Mouse (Mus musculus): Measurements from ENCODE around the gene Gpank1. TPM values are rescaled to one million over a fixed set of nuclear protein-coding genes. Genes with fewer than 3 reads are reported as not detected.

Gene Gpank1
- total and polyA plus RNA-seq, 3 experiments = 45.9 to 87.0 (median 54.0) TPM

DNA sequence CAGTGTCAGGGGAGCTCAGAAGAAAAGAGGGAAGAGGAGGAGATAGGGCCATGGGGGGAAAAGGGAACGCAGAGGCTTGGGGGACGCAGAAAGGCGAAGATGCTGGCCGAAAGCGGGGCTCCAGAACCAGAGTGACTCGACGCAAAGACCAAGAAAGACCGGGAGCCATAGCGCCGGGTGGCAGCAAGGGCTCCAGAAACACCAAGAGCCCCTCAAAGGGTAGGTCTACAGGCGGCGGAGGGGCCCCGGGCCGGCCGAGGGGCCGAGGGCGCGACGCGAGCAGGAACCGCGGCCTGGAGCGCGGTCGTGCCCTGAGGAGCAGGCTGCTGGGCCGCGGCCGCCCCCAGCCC lies 42.9 kb downstream of the Gpank1 start:
- no peak for TF ChIP-seq TAL1 (conservative IDR thresholded peaks at IDR 0.05; ENCODE audit: low read depth, low read length)
- no peak for TF ChIP-seq POLR2AphosphoS5 (IDR thresholded peaks at IDR 0.05; ENCODE audit: insufficient replicate concordance, low read depth, low read length)
- no peak for TF ChIP-seq CTCF (IDR thresholded peaks at IDR 0.05; ENCODE audit: low read depth, low read length)
- H3K36me3 ChIP-seq (replicated peaks) = peaks cover 44% of the 10 kb centered on the region
- H3K27me3 ChIP-seq (ENCODE audit: insufficient read depth, low read length) = no peaks in the 10 kb centered on the region
- no peak for DNase-seq (ENCODE audit: low spot score)
- no peak for ATAC-seq (ENCODE audit: extremely low read depth, insufficient number of reproducible peaks, low FRiP score, poor library complexity, severe bottlenecking)
- H3K4me1 ChIP-seq (ENCODE audit: insufficient read depth, low read depth, low read length) = peaks cover 57% of the 10 kb centered on the region
- no peaks in the 10 kb centered on the region for H3K9me3 ChIP-seq (replicated peaks)
- H3K4me3 ChIP-seq (ENCODE audit: low read depth, low read length) = peak overlapping the region; percentile 91

- H3K27me3 ChIP-seq (ENCODE audit: insufficient read depth, low read length) = no peaks in the 10 kb centered on the region
- ATAC-seq (ENCODE audit: extremely low read depth, insufficient number of reproducible peaks, low FRiP score, poor library complexity, severe bottlenecking) (peak; percentile 97), DNase-seq (ENCODE audit: low spot score) (peak; percentile 95)
- H3K9me3 ChIP-seq (replicated peaks) = no peaks in the 10 kb centered on the region
- peak within 1 kb of the TSS; percentile 91 for H3K4me3 ChIP-seq (ENCODE audit: low read depth, low read length)
- peaks cover 38% of the 10 kb centered on the region for H3K36me3 ChIP-seq (replicated peaks)
- H3K4me1 ChIP-seq (ENCODE audit: insufficient read depth, low read depth, low read length) = peaks cover 54% of the 10 kb centered on the region
- TF ChIP-seq GATA2 (IDR thresholded peaks at IDR 0.05; ENCODE audit: borderline replicate concordance, low read depth, low read length) = no peak
- no peak for TF ChIP-seq CTCF (IDR thresholded peaks at IDR 0.05; ENCODE audit: low read depth, low read length)
- TF ChIP-seq GATA1 (IDR thresholded peaks at IDR 0.05; ENCODE audit: borderline replicate concordance, low read length) = no peak
- no peak for TF ChIP-seq POLR2AphosphoS5 (IDR thresholded peaks at IDR 0.05; ENCODE audit: insufficient replicate concordance, low read depth, low read length)
- TF ChIP-seq TAL1 (conservative IDR thresholded peaks at IDR 0.05; ENCODE audit: low read depth, low read length) = no peak
These were observed 43.6 kb downstream of the Gpank1 start, which contains the start of gene Prrc2a for GRCm38 (mm10) chr17:35164568-35165450. Gene Prrc2a (minus strand): TSS chr17:35164897.

DNA sequence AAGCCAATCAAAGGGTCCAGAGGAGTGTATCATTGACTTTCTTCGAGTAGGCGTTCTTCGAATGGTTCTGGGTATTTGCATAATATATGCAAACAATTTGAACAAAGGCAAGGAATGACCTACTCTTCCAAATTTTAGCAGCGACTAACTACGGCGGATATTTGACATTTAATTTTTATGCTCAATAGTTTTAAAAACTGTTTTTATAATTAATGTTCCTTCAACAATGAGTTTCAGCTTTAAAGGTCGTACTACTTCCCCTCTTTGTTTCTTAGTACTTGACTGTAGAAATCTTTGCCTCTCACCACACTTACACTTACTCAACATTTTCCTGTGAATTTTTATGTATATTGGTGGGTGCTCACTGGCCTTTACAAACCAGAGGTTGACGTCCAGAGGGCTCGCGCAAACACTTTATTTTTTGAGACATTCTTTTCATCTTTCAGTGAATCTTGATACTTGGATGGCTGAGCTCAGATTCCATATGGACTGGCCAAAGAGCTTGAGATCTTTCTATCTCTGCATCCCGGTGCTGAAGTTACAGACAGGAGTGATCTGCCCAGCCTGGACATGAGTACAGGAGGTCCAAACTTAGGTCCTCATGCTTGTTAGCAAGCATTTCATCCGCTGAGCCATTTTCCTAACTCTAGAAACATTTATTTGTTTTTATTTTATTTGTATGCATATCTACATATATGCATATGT lies 44.3 kb downstream of the Gpank1 start:
- Histone ChIP-seq H3K9me3 (replicated peaks) (no peaks in the 10 kb centered on the region), H3K27me3 (ENCODE audit: insufficient read depth, low read length) (0 out of 2 replicates have a peak, but pooled peaks cover under 1% of the 10 kb centered on the region), H3K4me1 (ENCODE audit: insufficient read depth, low read depth, low read length) (peaks cover 52% of the 10 kb centered on the region), H3K4me3 (ENCODE audit: low read depth, low read length) (peak overlapping the region; percentile 91), H3K36me3 (replicated peaks) (peaks cover 30% of the 10 kb centered on the region)
- DNase-seq (ENCODE audit: low spot score) (peak; percentile 78), ATAC-seq (ENCODE audit: extremely low read depth, insufficient number of reproducible peaks, low FRiP score, poor library complexity, severe bottlenecking) (no peak; the same call in 1 of the 2 replicates)
- TF ChIP-seq CTCF (IDR thresholded peaks at IDR 0.05; ENCODE audit: low read depth, low read length) (no peak), POLR2AphosphoS5 (IDR thresholded peaks at IDR 0.05; ENCODE audit: insufficient replicate concordance, low read depth, low read length) (no peak), GATA1 (IDR thresholded peaks at IDR 0.05; ENCODE audit: borderline replicate concordance, low read length) (no peak), TAL1 (conservative IDR thresholded peaks at IDR 0.05; ENCODE audit: low read depth, low read length) (no peak), GATA2 (IDR thresholded peaks at IDR 0.05; ENCODE audit: borderline replicate concordance, low read depth, low read length) (no peak)

DNA sequence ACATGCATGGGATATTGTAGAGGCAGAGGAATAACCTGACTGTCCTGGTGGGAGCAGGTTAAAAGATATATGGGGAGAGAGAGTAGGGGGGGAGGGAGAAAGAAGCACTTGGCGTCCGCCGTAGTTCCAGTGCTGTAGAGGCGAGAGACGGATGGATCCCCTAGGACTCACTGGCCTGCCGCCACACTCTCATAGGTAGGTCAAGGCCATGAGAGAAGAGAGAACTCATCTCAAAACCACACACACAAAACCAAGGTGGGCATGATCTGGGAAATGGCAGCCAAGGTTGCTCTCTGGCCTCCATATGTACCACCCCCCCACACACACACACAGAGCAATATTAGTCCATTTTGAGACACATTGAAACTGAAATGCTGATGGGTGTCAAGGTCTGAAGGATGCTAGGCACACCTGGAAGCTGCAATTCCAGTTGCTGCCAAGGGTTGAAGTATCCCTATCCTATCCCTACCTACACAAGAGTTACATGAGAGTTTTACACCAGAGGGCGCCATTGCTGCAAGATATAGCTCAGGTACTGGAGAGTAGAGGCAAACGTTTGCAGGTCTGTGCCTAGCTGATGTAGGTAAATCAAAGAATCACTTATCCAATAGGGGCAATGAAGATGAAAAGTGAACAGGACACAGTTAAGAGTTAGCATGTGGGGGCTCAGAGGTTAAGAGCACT lies 45.2 kb downstream of the Gpank1 start:
- Histone ChIP-seq H3K27me3 (ENCODE audit: insufficient read depth, low read length) (peaks cover 4% of the 10 kb centered on the region; the same call in 1 of the 2 replicates), H3K4me3 (ENCODE audit: low read depth, low read length) (no peak overlapping the region), H3K36me3 (replicated peaks) (peaks cover 21% of the 10 kb centered on the region), H3K4me1 (ENCODE audit: insufficient read depth, low read depth, low read length) (peaks cover 43% of the 10 kb centered on the region), H3K9me3 (replicated peaks) (no peaks in the 10 kb centered on the region)
- no peak for DNase-seq (ENCODE audit: low spot score)
- TF ChIP-seq TAL1 (conservative IDR thresholded peaks at IDR 0.05; ENCODE audit: low read depth, low read length) (no peak), GATA2 (IDR thresholded peaks at IDR 0.05; ENCODE audit: borderline replicate concordance, low read depth, low read length) (no peak), POLR2AphosphoS5 (IDR thresholded peaks at IDR 0.05; ENCODE audit: insufficient replicate concordance, low read depth, low read length) (no peak), GATA1 (IDR thresholded peaks at IDR 0.05; ENCODE audit: borderline replicate concordance, low read length) (no peak), CTCF (IDR thresholded peaks at IDR 0.05; ENCODE audit: low read depth, low read length) (peak; percentile 36; the same call in 1 of the 2 replicates)
- no peak for ATAC-seq (ENCODE audit: extremely low read depth, insufficient number of reproducible peaks, low FRiP score, poor library complexity, severe bottlenecking)

DNA sequence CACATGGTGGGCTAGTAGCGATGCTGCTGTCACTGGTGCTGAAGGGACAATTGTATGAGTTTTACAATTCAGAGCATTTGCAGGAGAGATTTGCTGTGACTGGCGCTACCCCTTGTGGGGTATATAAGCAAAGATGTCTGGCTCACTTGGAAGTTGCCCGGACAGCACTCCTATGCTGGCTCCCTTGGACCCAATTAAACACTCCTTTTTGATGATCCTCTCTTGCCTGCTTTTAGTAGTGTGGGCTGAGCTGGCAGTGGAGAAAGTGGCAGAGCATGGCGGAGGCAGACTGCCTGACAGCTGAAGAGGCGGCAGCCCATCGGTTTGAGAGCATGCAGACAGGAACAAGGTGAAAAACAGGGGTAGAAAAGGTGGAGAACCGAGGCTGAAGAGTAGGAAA lies 46.5 kb downstream of the Gpank1 start:
- Histone ChIP-seq H3K27me3 (ENCODE audit: insufficient read depth, low read length) (peaks cover 15% of the 10 kb centered on the region; the same call in 1 of the 2 replicates), H3K4me1 (ENCODE audit: insufficient read depth, low read depth, low read length) (peaks cover 38% of the 10 kb centered on the region), H3K36me3 (replicated peaks) (peaks cover 8% of the 10 kb centered on the region), H3K4me3 (ENCODE audit: low read depth, low read length) (no peak overlapping the region), H3K9me3 (replicated peaks) (no peaks in the 10 kb centered on the region)
- TF ChIP-seq TAL1 (conservative IDR thresholded peaks at IDR 0.05; ENCODE audit: low read depth, low read length) (no peak), GATA2 (IDR thresholded peaks at IDR 0.05; ENCODE audit: borderline replicate concordance, low read depth, low read length) (no peak), POLR2AphosphoS5 (IDR thresholded peaks at IDR 0.05; ENCODE audit: insufficient replicate concordance, low read depth, low read length) (no peak), GATA1 (IDR thresholded peaks at IDR 0.05; ENCODE audit: borderline replicate concordance, low read length) (no peak), CTCF (IDR thresholded peaks at IDR 0.05; ENCODE audit: low read depth, low read length) (no peak)
- no peak for ATAC-seq (ENCODE audit: extremely low read depth, insufficient number of reproducible peaks, low FRiP score, poor library complexity, severe bottlenecking)
- no peak for DNase-seq (ENCODE audit: low spot score)

Measured in G1E (cell line).